Mouse (Mus musculus) testis, adult 2 months (tissue): Measurements from ENCODE around the gene Akap2. TPM values are rescaled to one million over a fixed set of nuclear protein-coding genes. Genes with fewer than 3 reads are reported as not detected.
A peak's percentile ranks its signal among the peaks of the same experiment; 100 is the strongest.

Source experiments
- H3K27ac ChIP-seq: fragments of 200-500 bp; 2 replicates; pipeline ENCODE4 v1.5.1; 2012; ENCODE audit warnings: low read depth, low read length; ENCODE audit not compliant: control insufficient read depth, insufficient read depth
- H3K27me3 ChIP-seq: fragments of 200-500 bp; 2 replicates; pipeline ENCODE4 v1.6.1; 2012; ENCODE audit warnings: mild to moderate bottlenecking, low read length, moderate library complexity; ENCODE audit not compliant: control insufficient read depth, insufficient read depth
- H3K36me3 ChIP-seq: fragments of 200-500 bp; 2 replicates; pipeline ENCODE4 v1.6.1; 2012; ENCODE audit warnings: mild to moderate bottlenecking, low read length; ENCODE audit not compliant: control insufficient read depth, insufficient read depth
- H3K4me1 ChIP-seq: fragments of 200-500 bp; 2 replicates; pipeline ENCODE4 v1.6.1; 2012; ENCODE audit warnings: low read length; ENCODE audit not compliant: control insufficient read depth, insufficient read depth
- H3K4me3 ChIP-seq: fragments of 200-500 bp; 2 replicates; pipeline ENCODE4 v1.5.1; 2012; ENCODE audit warnings: low read depth, mild to moderate bottlenecking, low read length, moderate library complexity, mixed read lengths; ENCODE audit not compliant: control insufficient read depth
- CTCF ChIP-seq: fragments of 200-500 bp; IDR thresholded peaks from 2 replicates; pipeline ENCODE4 v1.5.1; 2012; ENCODE audit warnings: low read depth, mild to moderate bottlenecking, inconsistent platforms, low read length, moderate library complexity; ENCODE audit not compliant: control insufficient read depth, insufficient read depth, insufficient replicate concordance
- POLR2A ChIP-seq: fragments of 200-500 bp; IDR thresholded peaks from 2 replicates; pipeline ENCODE4 v1.6.1; 2012; ENCODE audit warnings: low read depth, mild to moderate bottlenecking, inconsistent platforms, low read length, moderate library complexity; ENCODE audit not compliant: control insufficient read depth
- polyA plus RNA-seq: library from polyadenylated mRNA; depleted of rRNA; stranded (reverse); fragments of >200 nt; gene quantifications from 2 replicates; pipeline ENCODE4 v1.2.3, GENCODE M21; 2012; rRNA removed

Gene Akap2
- 18.1 and 21.0 TPM in 2 replicates for polyA plus RNA-seq

- no peak within 1 kb of the TSS for H3K27ac ChIP-seq
- H3K36me3 ChIP-seq = no peaks in the 10 kb centered on the region
- no peak for TF ChIP-seq POLR2A
- TF ChIP-seq CTCF = no peak
- H3K4me3 ChIP-seq = no peak within 1 kb of the TSS
- no peaks in the 10 kb centered on the region for H3K4me1 ChIP-seq
- no peaks in the 10 kb centered on the region for H3K27me3 ChIP-seq
These were observed at the start of gene Akap2 for GRCm38 (mm10) chr4:57717354-57717753. Gene Akap2 (plus strand): TSS chr4:57717657.

GRCm38 (mm10) chr4:57670813-57671469 is 46.5 kb upstream of the Akap2 start:
- no peak overlapping the region for H3K27ac ChIP-seq
- TF ChIP-seq CTCF = no peak
- TF ChIP-seq POLR2A = no peak
- H3K27me3 ChIP-seq = no peaks in the 10 kb centered on the region

GRCm38 (mm10) chr4:57672541-57672940 is 44.9 kb upstream of the Akap2 start:
- no peaks in the 10 kb centered on the region for H3K27me3 ChIP-seq
- no peaks in the 10 kb centered on the region for H3K36me3 ChIP-seq
- TF ChIP-seq POLR2A (no peak), CTCF (no peak)
- no peak overlapping the region for H3K27ac ChIP-seq
- H3K4me1 ChIP-seq = peaks cover 18% of the 10 kb centered on the region
- H3K4me3 ChIP-seq = no peak overlapping the region

More at GRCm38 (mm10) chr4:57670813-57671469, 46.5 kb upstream of the Akap2 start:
- no peak overlapping the region for H3K4me3 ChIP-seq
- peaks cover 18% of the 10 kb centered on the region for H3K4me1 ChIP-seq
- no peaks in the 10 kb centered on the region for H3K36me3 ChIP-seq

GRCm38 (mm10) chr4:57672996-57673906 is 44.2 kb upstream of the Akap2 start:
- no peaks in the 10 kb centered on the region for H3K27me3 ChIP-seq
- peaks cover 18% of the 10 kb centered on the region for H3K4me1 ChIP-seq
- no peak overlapping the region; the same call in 1 of the 2 replicates for H3K27ac ChIP-seq
- peak overlapping the region; percentile 53 for H3K4me3 ChIP-seq
- no peaks in the 10 kb centered on the region for H3K36me3 ChIP-seq
- no peak for TF ChIP-seq POLR2A
- peak; percentile 97 for TF ChIP-seq CTCF

- Histone ChIP-seq H3K4me3 (no peak overlapping the region), H3K27ac (no peak overlapping the region; the same call in 1 of the 2 replicates)
- no peak for TF ChIP-seq CTCF
These were observed 43.1 kb upstream of the Akap2 start for GRCm38 (mm10) chr4:57674351-57674750.

GRCm38 (mm10) chr4:57675387-57675786 is 42.1 kb upstream of the Akap2 start:
- H3K4me1 ChIP-seq = peaks cover 18% of the 10 kb centered on the region
- no peak overlapping the region for H3K27ac ChIP-seq
- H3K27me3 ChIP-seq = no peaks in the 10 kb centered on the region
- no peaks in the 10 kb centered on the region for H3K36me3 ChIP-seq
- H3K4me3 ChIP-seq = peak overlapping the region; percentile 7; the same call in 1 of the 2 replicates
- TF ChIP-seq POLR2A (no peak), CTCF (no peak)

More at GRCm38 (mm10) chr4:57674351-57674750, 43.1 kb upstream of the Akap2 start:
- H3K27me3 ChIP-seq = no peaks in the 10 kb centered on the region
- no peaks in the 10 kb centered on the region for H3K36me3 ChIP-seq
- H3K4me1 ChIP-seq = peaks cover 18% of the 10 kb centered on the region

GRCm38 (mm10) chr4:57677916-57678315 is 39.5 kb upstream of the Akap2 start:
- TF ChIP-seq POLR2A (no peak), CTCF (no peak)
- Histone ChIP-seq H3K4me1 (peaks cover 18% of the 10 kb centered on the region), H3K27me3 (no peaks in the 10 kb centered on the region), H3K27ac (no peak overlapping the region), H3K4me3 (no peak overlapping the region), H3K36me3 (no peaks in the 10 kb centered on the region)
